Mouse (Mus musculus) kidney, embryonic 14.5 days (tissue): Measurements from ENCODE around the gene Cacna2d2. TPM values are rescaled to one million over a fixed set of nuclear protein-coding genes. Genes with fewer than 3 reads are reported as not detected.

ENCODE experiments used
- ATAC-seq: fragments of 200-750 bp; cut with Nextera tagmentation; 2 replicates; pipeline ENCODE4 v1.8.0; 2017; ENCODE audit warnings: moderate number of reproducible peaks, mild to moderate bottlenecking, moderate TSS enrichment, moderate library complexity; ENCODE audit not compliant: low FRiP score, low TSS enrichment
- H3K27ac ChIP-seq: fragments of 300-500 bp; sonication (generic); 2 replicates; pipeline ENCODE4 v1.5.1; 2014; ENCODE audit warnings: low read depth, mild to moderate bottlenecking, low read length, moderate library complexity, mixed read lengths
- H3K27me3 ChIP-seq: fragments of 300-500 bp; sonication (generic); 2 replicates; pipeline ENCODE4 v1.6.1; 2014; ENCODE audit warnings: mild to moderate bottlenecking, low read length; ENCODE audit not compliant: control insufficient read depth, insufficient read depth
- H3K36me3 ChIP-seq: fragments of 300-500 bp; sonication (generic); 2 replicates; pipeline ENCODE4 v1.6.1; 2014; ENCODE audit warnings: low read length, mixed read lengths; ENCODE audit not compliant: control insufficient read depth, insufficient read depth
- H3K4me1 ChIP-seq: fragments of 300-500 bp; sonication (generic); 2 replicates; pipeline ENCODE4 v1.6.1; 2014; ENCODE audit warnings: low read length, mixed read lengths; ENCODE audit not compliant: control insufficient read depth, insufficient read depth
- H3K4me2 ChIP-seq: fragments of 300-500 bp; sonication (generic); replicated peaks from 2 replicates; pipeline ENCODE4 v1.6.1; 2014; ENCODE audit warnings: low read depth, mild to moderate bottlenecking, low read length
- H3K4me3 ChIP-seq: fragments of 300-500 bp; sonication (generic); 2 replicates; pipeline ENCODE4 v1.5.1; 2014; ENCODE audit warnings: mild to moderate bottlenecking, low read length
- H3K9ac ChIP-seq: fragments of 300-500 bp; sonication (generic); 2 replicates; pipeline ENCODE4 v1.6.1; 2014; ENCODE audit warnings: low read depth, mild to moderate bottlenecking, low read length, moderate library complexity
- H3K9me3 ChIP-seq: fragments of 300-500 bp; sonication (generic); 2 replicates; pipeline ENCODE4 v1.6.1; 2016; ENCODE audit warnings: low read length; ENCODE audit not compliant: control insufficient read depth
- WGBS: fragments of 180-500 bp; shearing (Covaris S2); extraction: QIAGEN DNeasy Blood & Tissue Kit; methylation state at CpG from one replicate; pipeline ENCODE4 v1.1.7; 2014; 5-methylcytosine and 5-hydroxymethylcytosine counted together
- polyA plus RNA-seq: library from polyadenylated mRNA; unstranded; fragments of >200 nt; fragmentation: Nextera tagmentation; extraction: Ambion mirVana; gene quantifications from 2 replicates; pipeline ENCODE4 v1.2.1, GENCODE M21; 2014

Cacna2d2 gene
- polyA plus RNA-seq, 1 experiment from 2014 or later, result 0.77 TPM

- H3K4me1 ChIP-seq, result peaks cover 16% of the 10 kb centered on the region
- H3K27me3 ChIP-seq, result no peaks in the 10 kb centered on the region
- no peak overlapping the region for H3K4me3 ChIP-seq
- H3K36me3 ChIP-seq, result no peaks in the 10 kb centered on the region
- WGBS, result 36% methylated on average over 4 of the region's 4 CpGs
- H3K27ac ChIP-seq, result no peak overlapping the region
- no peak overlapping the region for H3K9ac ChIP-seq
- no peaks in the 10 kb centered on the region for H3K9me3 ChIP-seq
- ATAC-seq, result 0 out of 2 replicates have a peak, but pooled peaks have one; percentile 45
- H3K4me2 ChIP-seq, result no peak overlapping the region
Measured at GRCm38 (mm10) chr9:107442891-107443290, 43.5 kb downstream of the Cacna2d2 start.

GRCm38 (mm10) chr9:107443324-107443723 lies 43.9 kb downstream of the Cacna2d2 start:
- H3K36me3 ChIP-seq, result no peaks in the 10 kb centered on the region
- H3K4me2 ChIP-seq, result no peak overlapping the region
- no peak for ATAC-seq
- H3K27ac ChIP-seq, result no peak overlapping the region
- H3K9ac ChIP-seq, result no peak overlapping the region
- H3K4me1 ChIP-seq, result peaks cover 16% of the 10 kb centered on the region
- WGBS, result 50% methylated on average over 12 of the region's 12 CpGs
- H3K4me3 ChIP-seq, result no peak overlapping the region
- no peaks in the 10 kb centered on the region for H3K27me3 ChIP-seq
- H3K9me3 ChIP-seq, result no peaks in the 10 kb centered on the region

DNA sequence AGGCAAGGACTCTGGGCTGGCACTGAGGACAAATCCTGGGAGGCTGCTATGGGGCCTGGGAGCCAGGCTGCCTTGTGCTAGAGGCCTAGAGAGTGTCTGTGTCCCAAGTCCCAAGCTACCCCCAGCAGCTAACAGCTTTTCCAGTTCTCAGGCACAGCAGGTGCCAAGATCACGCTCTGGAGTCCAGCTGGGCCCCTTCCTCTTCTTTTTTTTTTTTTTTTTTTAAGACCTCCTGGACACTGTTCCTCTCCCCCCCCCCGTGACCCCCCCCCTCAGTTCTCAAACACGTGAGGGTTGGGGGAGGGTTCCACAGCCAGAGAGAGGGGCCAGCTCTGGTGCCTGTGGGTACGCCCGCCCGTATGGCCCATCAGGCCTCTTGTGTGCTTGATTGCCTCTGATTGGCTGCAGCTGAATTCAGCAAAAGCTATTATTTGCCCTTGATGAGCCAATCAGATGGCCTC lies 45.6 kb downstream of the Cacna2d2 start:
- Histone ChIP-seq H3K27ac (no peak overlapping the region), H3K4me2 (no peak overlapping the region), H3K4me1 (peaks cover 16% of the 10 kb centered on the region), H3K9me3 (no peaks in the 10 kb centered on the region), H3K36me3 (no peaks in the 10 kb centered on the region), H3K4me3 (no peak overlapping the region), H3K9ac (no peak overlapping the region), H3K27me3 (no peaks in the 10 kb centered on the region)
- ATAC-seq, result no peak
- 25% methylated on average over 5 of the region's 6 CpGs for WGBS

DNA sequence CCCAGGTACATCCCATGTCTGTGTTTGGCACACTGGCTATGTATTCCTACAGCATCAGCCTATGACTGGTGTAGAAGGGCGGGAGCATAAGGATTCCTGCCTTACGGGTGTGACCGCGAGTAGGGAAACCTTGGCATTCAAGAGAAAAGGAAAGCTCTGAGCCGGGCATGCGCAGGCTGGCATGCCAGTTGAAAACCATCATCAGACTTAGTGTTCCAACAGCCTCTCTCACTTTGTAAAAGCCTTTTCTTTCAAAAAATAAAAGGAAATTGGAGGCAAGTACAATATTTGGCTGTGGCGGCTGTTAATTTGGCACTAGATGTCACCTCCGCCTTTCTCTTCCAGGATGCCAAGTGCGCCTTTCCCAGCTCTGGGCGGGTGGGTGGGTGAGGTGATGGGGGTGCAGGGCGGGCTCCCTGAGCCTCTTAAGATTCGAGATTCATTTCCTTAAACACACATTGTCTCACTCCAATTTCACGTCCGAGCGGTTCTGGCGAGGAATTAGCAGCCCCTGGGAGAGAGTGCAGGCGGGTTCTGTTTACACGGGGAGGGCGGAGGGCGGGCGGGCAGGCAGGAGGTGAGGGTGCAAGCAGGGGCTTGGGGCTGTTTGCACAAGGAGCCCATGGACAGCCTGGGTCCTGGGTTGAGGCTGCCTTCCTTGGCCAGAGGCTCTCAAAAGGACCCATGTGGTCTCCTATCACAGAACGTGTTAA lies 49.5 kb downstream of the Cacna2d2 start:
- peak; percentile 66 for ATAC-seq

GRCm38 (mm10) chr9:107451400-107451799 lies 52.0 kb downstream of the Cacna2d2 start:
- H3K4me1 ChIP-seq, result peaks cover 6% of the 10 kb centered on the region; the same call in 1 of the 2 replicates
- H3K9ac ChIP-seq, result no peak overlapping the region
- no peaks in the 10 kb centered on the region for H3K27me3 ChIP-seq
- WGBS, result 42% methylated on average over 8 of the region's 8 CpGs
- H3K27ac ChIP-seq, result no peak overlapping the region
- H3K36me3 ChIP-seq, result no peaks in the 10 kb centered on the region
- no peak overlapping the region for H3K4me3 ChIP-seq
- 0 out of 2 replicates have a peak, but pooled peaks have one; percentile 4 for ATAC-seq
- no peaks in the 10 kb centered on the region for H3K9me3 ChIP-seq
- H3K4me2 ChIP-seq, result no peak overlapping the region

More for the DNA sequence above, 49.5 kb downstream of the Cacna2d2 start:
- Histone ChIP-seq H3K9ac (no peak overlapping the region), H3K27me3 (no peaks in the 10 kb centered on the region), H3K36me3 (no peaks in the 10 kb centered on the region), H3K4me3 (no peak overlapping the region), H3K27ac (no peak overlapping the region), H3K9me3 (no peaks in the 10 kb centered on the region), H3K4me1 (peaks cover 13% of the 10 kb centered on the region; the same call in 1 of the 2 replicates), H3K4me2 (no peak overlapping the region)
- WGBS, result 34% methylated on average over 22 of the region's 22 CpGs

DNA sequence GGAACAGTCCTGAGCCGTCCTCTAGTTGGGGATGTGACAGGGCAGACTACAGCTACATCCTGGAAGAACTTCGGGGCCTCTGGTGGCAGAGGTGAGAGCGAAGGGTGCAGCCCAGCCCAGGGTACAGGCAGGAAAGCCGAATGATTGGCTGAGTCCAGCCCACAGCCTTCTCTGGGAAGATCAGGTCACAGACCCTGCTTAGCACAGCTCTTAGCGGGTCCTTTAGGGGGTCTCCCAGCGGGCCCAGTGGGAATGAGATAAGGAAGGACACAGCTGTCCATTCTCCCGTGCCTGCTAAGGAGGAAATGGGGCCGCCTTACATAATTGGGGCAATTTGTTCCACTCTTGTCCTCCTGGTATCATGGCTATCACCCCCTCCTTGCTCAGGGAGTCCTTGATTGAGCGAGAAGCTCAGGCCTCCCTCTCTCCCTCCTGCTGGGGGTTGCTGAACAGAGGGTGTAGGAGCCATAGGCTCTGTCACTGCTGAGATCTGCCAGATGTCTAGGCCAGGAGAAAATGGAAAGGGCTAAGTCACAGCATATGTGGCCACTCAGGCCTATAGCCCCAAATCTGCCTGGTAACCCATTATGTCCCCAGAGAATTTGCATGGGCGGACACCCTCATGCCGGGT lies 52.6 kb downstream of the Cacna2d2 start:
- Histone ChIP-seq H3K4me3 (no peak overlapping the region), H3K36me3 (no peaks in the 10 kb centered on the region), H3K27ac (no peak overlapping the region), H3K27me3 (no peaks in the 10 kb centered on the region), H3K4me2 (no peak overlapping the region), H3K9ac (no peak overlapping the region), H3K4me1 (peaks cover 6% of the 10 kb centered on the region; the same call in 1 of the 2 replicates), H3K9me3 (no peaks in the 10 kb centered on the region)
- WGBS, result 35% methylated on average over 11 of the region's 11 CpGs
- peak; percentile 40 for ATAC-seq

DNA sequence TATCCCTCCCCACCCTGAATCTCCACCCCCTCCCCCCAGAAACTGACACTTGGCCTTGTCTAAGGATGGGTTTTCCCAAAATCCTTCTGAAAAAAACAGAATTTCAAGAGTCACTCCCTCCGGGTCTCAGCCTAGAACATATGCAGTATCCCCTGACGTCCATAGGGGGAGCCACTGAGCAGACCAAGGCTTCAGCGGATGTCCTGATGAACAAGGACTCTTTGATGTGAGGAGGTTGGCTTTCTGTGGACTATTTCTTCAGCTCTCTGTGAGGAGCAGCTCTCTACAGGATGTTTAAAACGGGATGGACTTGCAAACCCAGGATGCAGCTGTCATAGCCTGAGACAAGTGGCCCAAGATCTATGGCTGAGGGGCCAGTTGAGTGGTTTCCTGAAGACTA lies 53.1 kb downstream of the Cacna2d2 start:
- Histone ChIP-seq H3K4me3 (no peak overlapping the region), H3K36me3 (no peaks in the 10 kb centered on the region), H3K4me2 (no peak overlapping the region), H3K27me3 (no peaks in the 10 kb centered on the region), H3K9ac (no peak overlapping the region), H3K27ac (no peak overlapping the region), H3K4me1 (peaks cover 6% of the 10 kb centered on the region; the same call in 1 of the 2 replicates), H3K9me3 (no peaks in the 10 kb centered on the region)
- ATAC-seq, result no peak
- WGBS, result 23% methylated on average over 4 of the region's 4 CpGs

DNA sequence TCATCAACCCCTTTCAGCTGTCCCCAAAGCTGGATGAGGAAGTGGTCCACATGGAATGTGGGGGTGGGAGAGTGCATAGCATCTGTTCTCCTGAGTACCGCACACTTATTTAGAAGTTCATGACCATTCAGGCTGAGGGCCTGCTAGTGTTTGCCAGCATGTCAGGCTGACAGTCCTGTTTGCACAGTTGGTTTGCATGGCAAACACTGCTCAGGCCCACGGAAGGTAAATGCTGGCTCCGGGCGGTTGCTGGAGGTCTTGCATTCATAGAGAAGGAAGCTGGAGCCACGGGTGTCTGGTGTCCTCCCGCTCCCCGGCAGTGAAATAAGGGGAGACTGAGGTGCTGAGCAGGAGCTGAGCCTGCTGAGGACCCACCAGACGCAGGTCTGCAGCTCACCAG lies 53.7 kb downstream of the Cacna2d2 start:
- ATAC-seq, result no peak
- WGBS, result 82% methylated on average over 8 of the region's 8 CpGs
- Histone ChIP-seq H3K9me3 (no peaks in the 10 kb centered on the region), H3K4me3 (no peak overlapping the region), H3K4me2 (no peak overlapping the region), H3K27me3 (no peaks in the 10 kb centered on the region), H3K9ac (no peak overlapping the region), H3K27ac (no peak overlapping the region), H3K36me3 (no peaks in the 10 kb centered on the region), H3K4me1 (peaks cover 6% of the 10 kb centered on the region; the same call in 1 of the 2 replicates)

DNA sequence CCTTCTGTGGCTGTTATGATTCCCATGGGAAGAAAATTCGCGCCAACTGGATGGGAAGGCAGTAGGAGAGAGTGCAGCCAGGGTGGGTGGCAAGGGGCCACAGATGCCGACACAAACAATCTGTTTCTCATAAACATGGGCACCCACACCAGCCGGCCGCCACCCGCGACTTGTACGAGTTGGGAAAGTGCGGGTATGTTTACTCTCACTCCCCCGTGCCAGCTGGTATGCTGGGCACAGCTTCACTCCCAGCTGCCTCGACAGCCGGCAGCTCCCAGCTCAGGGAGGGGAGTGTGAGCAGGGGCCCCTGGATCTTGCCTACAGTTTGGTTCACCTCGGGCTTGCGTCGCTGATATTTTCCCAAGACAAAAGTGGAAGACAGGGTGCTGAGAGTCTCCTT lies 57.3 kb downstream of the Cacna2d2 start:
- Histone ChIP-seq H3K9me3 (no peaks in the 10 kb centered on the region), H3K27ac (no peak overlapping the region), H3K4me2 (no peak overlapping the region), H3K27me3 (no peaks in the 10 kb centered on the region), H3K9ac (no peak overlapping the region), H3K4me3 (no peak overlapping the region), H3K4me1 (0 out of 2 replicates have a peak, but pooled peaks cover 5% of the 10 kb centered on the region), H3K36me3 (no peaks in the 10 kb centered on the region)
- ATAC-seq, result no peak
- 54% methylated on average over 15 of the region's 15 CpGs for WGBS
